Mouse (Mus musculus): ENCODE data around the gene Idi2.
"Not testable (repeated sequence)": the region's sequence is repeated elsewhere in the genome, so short reads cannot be mapped to it uniquely, and the experiment has no call there.

Gene Idi2

GRCm38 (mm10) chr13:8997221-8997620 is 44.6 kb downstream of the Idi2 start:
- CTCF ChIA-PET, result not testable (repeated sequence)

- CTCF ChIA-PET, result no interaction called here
Measured at GRCm38 (mm10) chr13:8999464-8999863, 46.8 kb downstream of the Idi2 start.

- CTCF ChIA-PET, result no interaction called here
Measured at GRCm38 (mm10) chr13:9003306-9003705, 50.6 kb downstream of the Idi2 start.

Data from spleen, embryonic (tissue).